Mouse (Mus musculus): ENCODE results near the gene Adra1b.
A peak's percentile ranks its signal among the peaks of the same experiment; 100 is the strongest.

The Adra1b gene

GRCm38 (mm10) chr11:43895323-43895722 lies 5.7 kb downstream of the Adra1b start:
- no peak for DNase-seq (ENCODE audit: low read depth, low spot score)

GRCm38 (mm10) chr11:43892546-43892945 lies 8.5 kb downstream of the Adra1b start:
- DNase-seq (ENCODE audit: low read depth, low spot score), result no peak

- DNase-seq (ENCODE audit: low read depth, low spot score), result no peak
Measured at GRCm38 (mm10) chr11:43891457-43891856, 9.6 kb downstream of the Adra1b start.

- no peak for DNase-seq (ENCODE audit: low read depth, low spot score)
Measured at GRCm38 (mm10) chr11:43889208-43889915, 11.6 kb downstream of the Adra1b start.

- DNase-seq (ENCODE audit: low read depth, low spot score), result no peak
Measured at GRCm38 (mm10) chr11:43888736-43889135, 12.3 kb downstream of the Adra1b start.

GRCm38 (mm10) chr11:43887597-43887996 lies 13.4 kb downstream of the Adra1b start:
- DNase-seq (ENCODE audit: low read depth, low spot score), result no peak

- DNase-seq (ENCODE audit: low read depth, low spot score), result no peak
Measured at GRCm38 (mm10) chr11:43884521-43884920, 16.5 kb downstream of the Adra1b start.

GRCm38 (mm10) chr11:43883641-43884181 lies 17.3 kb downstream of the Adra1b start:
- DNase-seq (ENCODE audit: low read depth, low spot score), result no peak

GRCm38 (mm10) chr11:43877211-43877610 lies 23.8 kb downstream of the Adra1b start:
- no peak for DNase-seq (ENCODE audit: low read depth, low spot score)

GRCm38 (mm10) chr11:43867721-43868281 lies 33.2 kb downstream of the Adra1b start:
- DNase-seq (ENCODE audit: low read depth, low spot score), result no peak

- no peak for DNase-seq (ENCODE audit: low read depth, low spot score)
Measured at GRCm38 (mm10) chr11:43865298-43866165, 35.5 kb downstream of the Adra1b start.

- DNase-seq (ENCODE audit: low read depth, low spot score), result no peak
Measured at GRCm38 (mm10) chr11:43853046-43853445, 48.0 kb downstream of the Adra1b start.

GRCm38 (mm10) chr11:43848056-43848455 lies 53.0 kb downstream of the Adra1b start:
- no peak for DNase-seq (ENCODE audit: low read depth, low spot score)

- DNase-seq (ENCODE audit: low read depth, low spot score), result no peak
Measured at GRCm38 (mm10) chr11:43841596-43841995, 59.4 kb downstream of the Adra1b start.

GRCm38 (mm10) chr11:43840491-43840890 lies 60.5 kb downstream of the Adra1b start:
- DNase-seq (ENCODE audit: low read depth, low spot score), result no peak

- DNase-seq (ENCODE audit: low read depth, low spot score), result peak; percentile 11
Measured at GRCm38 (mm10) chr11:43835880-43836740, 64.9 kb downstream of the Adra1b start.

- DNase-seq (ENCODE audit: low read depth, low spot score), result no peak
Measured at GRCm38 (mm10) chr11:43835456-43835855, 65.6 kb downstream of the Adra1b start.

GRCm38 (mm10) chr11:43834531-43834930 lies 66.5 kb downstream of the Adra1b start:
- DNase-seq (ENCODE audit: low read depth, low spot score), result no peak

GRCm38 (mm10) chr11:43831530-43831929 lies 69.5 kb downstream of the Adra1b start:
- DNase-seq (ENCODE audit: low read depth, low spot score), result no peak

GRCm38 (mm10) chr11:43826769-43827168 lies 74.2 kb downstream of the Adra1b start:
- DNase-seq (ENCODE audit: low read depth, low spot score), result no peak

- DNase-seq (ENCODE audit: low read depth, low spot score), result no peak
Measured at GRCm38 (mm10) chr11:43823349-43823748, 77.7 kb downstream of the Adra1b start.
